Mouse (Mus musculus) fat pad, adult 2 months (tissue): ENCODE measurements around the gene Asns.
A peak's percentile ranks its signal among the peaks of the same experiment; 100 is the strongest.

Source experiments
- DNase-seq: peaks from one replicate; pipeline ENCODE4 v3.0.0-alpha.2; 2011; ENCODE audit warnings: low read depth, low spot score; ENCODE audit errors: extremely low read depth

Gene Asns

GRCm38 (mm10) chr6:7692884-7693585 lies at the start of gene Asns:
Gene Asns (minus strand): TSS chr6:7693254.
- no peak for DNase-seq

- DNase-seq: no peak
Measured at GRCm38 (mm10) chr6:7741721-7742120, 48.7 kb upstream of the Asns start.

DNA sequence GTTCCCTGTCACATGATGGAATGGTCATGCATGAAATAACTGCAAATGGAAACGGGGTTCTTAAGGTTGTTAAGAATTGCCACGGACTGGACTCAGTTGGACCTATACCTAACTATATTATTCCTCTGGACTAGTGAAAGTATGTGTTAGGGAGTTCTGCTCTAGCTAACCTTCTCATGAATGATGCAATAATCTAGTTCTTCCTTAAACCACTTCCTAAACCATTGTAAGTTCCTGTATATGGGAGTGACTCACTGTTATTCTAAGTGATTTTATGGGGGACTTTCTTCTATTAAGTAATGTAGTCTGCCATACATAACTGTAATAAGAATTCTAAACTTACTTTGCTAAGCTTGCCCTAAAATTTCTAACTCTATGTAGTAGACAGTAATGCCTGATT lies 44.8 kb upstream of the Asns start:
- DNase-seq: no peak

- DNase-seq: peak; percentile 13
Measured at GRCm38 (mm10) chr6:7732754-7733708, 40.0 kb upstream of the Asns start.

DNA sequence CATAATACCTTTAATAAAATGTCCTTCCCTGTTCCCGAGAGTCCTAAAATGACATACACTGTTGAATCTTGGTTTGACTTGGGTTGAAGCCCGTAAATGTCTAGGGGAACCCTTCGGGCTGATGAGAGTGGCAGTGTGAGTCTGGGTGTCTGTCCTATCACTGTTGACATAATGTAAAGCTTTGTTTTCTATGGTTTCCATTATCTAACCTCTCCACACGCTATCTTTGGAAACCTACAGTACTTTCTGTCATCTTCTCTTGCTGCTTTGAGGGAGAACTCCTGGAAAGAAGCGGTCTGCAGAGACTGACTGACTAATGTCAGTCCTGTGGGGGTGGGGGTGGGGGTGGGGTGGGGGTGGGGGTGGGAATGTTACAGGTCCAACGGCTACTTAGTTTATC lies 39.0 kb upstream of the Asns start:
- DNase-seq: no peak

DNA sequence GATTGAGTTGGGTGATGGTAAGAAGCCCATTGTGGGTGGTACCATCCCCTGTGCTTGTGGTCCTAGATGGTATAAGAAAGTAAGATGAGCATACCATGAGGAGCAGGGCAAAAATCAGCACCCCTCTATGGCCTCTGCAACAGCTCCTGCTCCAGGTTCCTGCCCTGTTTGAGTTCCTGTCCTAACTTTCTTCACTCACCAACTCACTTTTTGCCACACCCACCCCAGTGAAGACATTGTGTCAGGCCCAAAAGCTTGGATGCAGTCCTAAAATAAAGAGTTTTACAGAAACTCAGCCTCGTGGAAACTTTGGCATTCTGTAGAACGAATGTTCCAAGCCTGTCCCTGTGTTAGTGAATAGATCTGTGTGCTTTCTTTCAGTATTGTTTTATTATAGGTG lies 36.1 kb upstream of the Asns start:
- no peak for DNase-seq

DNA sequence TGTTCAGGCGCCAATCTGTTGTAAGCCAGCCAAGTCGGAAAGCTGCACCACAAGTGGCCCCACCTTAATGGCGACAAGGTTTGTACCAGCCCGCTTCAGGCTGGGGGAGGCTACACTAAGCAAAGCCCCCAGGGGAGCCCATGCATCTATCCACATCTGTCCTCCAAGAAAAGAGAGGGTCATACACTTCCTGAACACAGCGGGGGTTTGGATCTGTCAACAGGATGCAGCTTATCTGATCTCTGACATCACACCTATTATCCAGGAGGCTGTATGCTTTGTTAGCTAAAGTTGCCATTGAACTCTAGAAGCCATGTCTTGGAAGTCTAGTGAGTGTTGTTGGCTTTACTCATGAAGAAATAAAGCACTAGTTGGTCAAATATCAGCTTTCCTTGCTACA lies 35.2 kb upstream of the Asns start:
- no peak for DNase-seq

- DNase-seq: no peak
Measured at GRCm38 (mm10) chr6:7716236-7716635, 23.2 kb upstream of the Asns start.

- no peak for DNase-seq
Measured at GRCm38 (mm10) chr6:7714230-7714629, 21.2 kb upstream of the Asns start.

DNA sequence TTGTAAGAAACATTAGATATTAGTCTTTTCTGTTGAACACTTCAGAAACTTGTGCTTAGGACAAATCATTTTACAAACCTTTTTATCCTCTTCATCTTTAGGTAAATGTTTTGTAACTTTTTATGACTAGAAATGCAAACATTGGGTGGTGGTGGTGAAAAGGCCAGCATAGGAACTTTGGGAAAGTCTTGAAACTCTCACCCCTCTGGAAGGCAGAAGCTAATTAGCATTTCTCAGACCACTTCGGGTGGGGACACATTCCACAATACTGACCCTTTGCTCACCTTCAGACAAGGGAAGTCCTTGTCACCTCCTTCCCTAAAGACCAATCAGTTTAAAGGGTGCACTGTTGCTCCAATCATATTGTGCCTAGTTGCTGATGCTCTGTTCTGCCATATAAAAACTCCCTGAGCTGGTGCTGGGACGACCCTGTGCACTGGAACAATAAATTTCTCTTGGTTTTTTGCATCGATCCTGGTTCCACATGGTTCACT lies 18.8 kb upstream of the Asns start:
- DNase-seq: no peak

DNA sequence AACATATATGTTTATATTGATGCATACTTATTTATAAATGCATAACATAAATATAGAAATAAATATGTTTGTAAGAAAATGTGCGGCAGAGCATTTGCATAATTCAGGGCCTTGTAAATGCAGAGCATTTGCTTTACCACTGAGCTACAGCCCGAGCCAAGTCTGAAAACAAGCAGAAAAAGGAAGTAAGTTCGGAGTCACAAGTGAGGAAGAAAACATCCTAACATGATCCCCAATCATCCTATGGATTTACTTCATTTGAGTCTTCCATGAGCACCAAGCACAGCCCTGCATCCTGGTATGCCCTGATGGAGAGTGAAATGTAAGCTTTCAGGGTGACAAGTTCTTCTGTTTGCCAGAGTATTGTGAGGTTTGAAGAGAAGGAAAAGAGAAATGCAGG lies 15.2 kb upstream of the Asns start:
- no peak for DNase-seq

DNA sequence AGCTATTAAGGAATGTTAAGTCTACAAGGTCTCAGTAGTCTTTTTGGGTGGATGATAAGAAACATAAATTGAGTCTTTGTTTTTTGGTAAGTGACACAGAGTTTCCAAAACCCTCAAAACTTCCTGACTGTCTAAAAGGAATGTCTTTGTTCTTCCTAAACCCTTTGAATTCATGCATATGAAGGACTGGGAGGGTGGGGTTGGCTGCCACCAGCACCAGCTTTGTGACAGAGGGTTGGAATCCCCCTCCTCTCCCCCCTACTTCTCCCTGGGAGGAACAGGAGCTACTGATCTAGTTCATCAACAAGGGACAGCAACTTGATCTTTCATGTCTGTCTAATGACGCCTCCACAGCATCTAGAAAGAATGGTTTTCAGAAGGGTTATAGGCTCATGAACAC lies 13.7 kb upstream of the Asns start:
- DNase-seq: no peak

GRCm38 (mm10) chr6:7697999-7698699 lies 5.1 kb upstream of the Asns start:
- no peak for DNase-seq

- no peak for DNase-seq
Measured at GRCm38 (mm10) chr6:7697077-7697643, 4.1 kb upstream of the Asns start.

- no peak for DNase-seq
Measured at GRCm38 (mm10) chr6:7696641-7697040, 3.6 kb upstream of the Asns start.

- no peak for DNase-seq
Measured at GRCm38 (mm10) chr6:7695901-7696300, 2.8 kb upstream of the Asns start.

GRCm38 (mm10) chr6:7693666-7694065 lies 612 bp upstream of the Asns start:
- DNase-seq: no peak

DNA sequence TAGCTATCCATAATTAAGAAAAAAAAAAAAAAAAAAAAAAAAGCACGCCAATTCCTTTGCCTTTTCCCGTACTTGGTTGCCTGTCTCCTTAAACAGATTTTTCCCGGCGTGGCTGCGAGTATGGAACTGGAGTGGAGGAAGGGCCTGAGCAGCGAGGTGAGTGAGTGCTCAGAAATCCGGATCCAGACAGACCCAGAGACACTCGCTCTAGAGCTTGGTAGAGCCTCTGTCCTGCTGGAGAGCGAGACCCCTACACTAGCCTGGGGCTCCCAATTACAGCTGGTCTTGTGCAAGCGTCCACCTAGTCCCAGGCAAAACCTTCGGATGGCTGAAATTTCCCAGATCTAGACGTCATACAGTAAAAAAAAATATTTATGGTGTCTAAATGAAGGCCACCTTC lies 603 bp downstream of the Asns start:
- DNase-seq: no peak

- DNase-seq: no peak
Measured at GRCm38 (mm10) chr6:7692037-7692436, 1.0 kb downstream of the Asns start.

- DNase-seq: no peak
Measured at GRCm38 (mm10) chr6:7690456-7690855, 2.6 kb downstream of the Asns start.

- no peak for DNase-seq
Measured at GRCm38 (mm10) chr6:7689180-7689579, 3.9 kb downstream of the Asns start.
